Mouse (Mus musculus) heart, embryonic 10.5 days (tissue): Measurements from ENCODE around the gene Pisd. TPM values are rescaled to one million over a fixed set of nuclear protein-coding genes. Genes with fewer than 3 reads are reported as not detected.

Experiments
- DNase-seq: peaks from one replicate; pipeline ENCODE4 v3.0.0-alpha.2; 2017; ENCODE audit warnings: low spot score
- H3K27ac ChIP-seq: fragments of 300-500 bp; sonication (generic); 2 replicates; pipeline ENCODE4 v1.5.1; 2016; ENCODE audit warnings: mild to moderate bottlenecking
- H3K27me3 ChIP-seq: fragments of 300-500 bp; sonication (generic); 2 replicates; pipeline ENCODE4 v1.6.1; 2016; ENCODE audit warnings: mild to moderate bottlenecking; ENCODE audit not compliant: poor library complexity, insufficient read depth, severe bottlenecking
- H3K36me3 ChIP-seq: fragments of 300-500 bp; sonication (generic); 2 replicates; pipeline ENCODE4 v1.6.1; 2016; ENCODE audit warnings: mild to moderate bottlenecking, moderate library complexity
- H3K4me1 ChIP-seq: fragments of 300-500 bp; sonication (generic); 2 replicates; pipeline ENCODE4 v1.6.1; 2016; ENCODE audit warnings: mild to moderate bottlenecking
- H3K4me3 ChIP-seq: fragments of 300-500 bp; sonication (generic); 2 replicates; pipeline ENCODE4 v1.5.1; 2016; ENCODE audit warnings: mild to moderate bottlenecking, moderate library complexity
- H3K9me3 ChIP-seq: fragments of 300-500 bp; sonication (generic); 2 replicates; pipeline ENCODE4 v1.6.1; 2016; ENCODE audit warnings: mild to moderate bottlenecking, moderate library complexity
- WGBS: fragments of 180-500 bp; shearing (Covaris S2); methylation state at CpG from one replicate; pipeline ENCODE4 v1.1.7; 2016; 5-methylcytosine and 5-hydroxymethylcytosine counted together
- polyA plus RNA-seq: library from polyadenylated mRNA; unstranded; fragments of >200 nt; fragmentation: Nextera tagmentation; extraction: Ambion mirVana; gene quantifications from 2 replicates; pipeline ENCODE4 v1.2.1, GENCODE M21; 2016

Gene Pisd
- polyA plus RNA-seq, 1 experiment from 2014 or later = 65.5 TPM

GRCm38 (mm10) chr5:32717726-32718125 is 67.7 kb downstream of the Pisd start:
- Histone ChIP-seq H3K9me3 (no peaks in the 10 kb centered on the region), H3K27me3 (no peaks in the 10 kb centered on the region), H3K27ac (no peak overlapping the region), H3K4me3 (no peak overlapping the region), H3K36me3 (no peaks in the 10 kb centered on the region), H3K4me1 (no peaks in the 10 kb centered on the region; the same call in 1 of the 2 replicates)
- no peak for DNase-seq
- WGBS = 46% methylated on average over 1 of the region's 1 CpGs

GRCm38 (mm10) chr5:32713703-32714467 is 71.6 kb downstream of the Pisd start:
- peak overlapping the region; percentile 91 for H3K27ac ChIP-seq
- H3K9me3 ChIP-seq = no peaks in the 10 kb centered on the region
- peak; percentile 98 for DNase-seq
- peak overlapping the region; percentile 72 for H3K4me3 ChIP-seq
- H3K36me3 ChIP-seq = no peaks in the 10 kb centered on the region
- H3K27me3 ChIP-seq = no peaks in the 10 kb centered on the region
- no peaks in the 10 kb centered on the region; the same call in 1 of the 2 replicates for H3K4me1 ChIP-seq
- WGBS = under 1% methylated on average over 55 of the region's 55 CpGs

- H3K27me3 ChIP-seq = no peaks in the 10 kb centered on the region
- H3K4me3 ChIP-seq = peak overlapping the region; percentile 72
- no peaks in the 10 kb centered on the region; the same call in 1 of the 2 replicates for H3K4me1 ChIP-seq
- peak overlapping the region; percentile 91 for H3K27ac ChIP-seq
- no peaks in the 10 kb centered on the region for H3K36me3 ChIP-seq
- no peaks in the 10 kb centered on the region for H3K9me3 ChIP-seq
- DNase-seq = no peak
- WGBS = 31% methylated on average over 2 of the region's 2 CpGs
These were observed 72.3 kb downstream of the Pisd start for GRCm38 (mm10) chr5:32713042-32713702.

- DNase-seq = no peak
- WGBS = 66% methylated on average over 4 of the region's 4 CpGs
These were observed 73.0 kb downstream of the Pisd start for GRCm38 (mm10) chr5:32712221-32713041.

GRCm38 (mm10) chr5:32711485-32711884 is 74.0 kb downstream of the Pisd start:
- H3K27me3 ChIP-seq = no peaks in the 10 kb centered on the region
- 78% methylated on average over 5 of the region's 5 CpGs for WGBS
- no peak overlapping the region for H3K27ac ChIP-seq
- no peaks in the 10 kb centered on the region; the same call in 1 of the 2 replicates for H3K4me1 ChIP-seq
- DNase-seq = no peak
- no peaks in the 10 kb centered on the region for H3K9me3 ChIP-seq
- H3K36me3 ChIP-seq = no peaks in the 10 kb centered on the region
- no peak overlapping the region for H3K4me3 ChIP-seq

More at GRCm38 (mm10) chr5:32712221-32713041, 73.0 kb downstream of the Pisd start:
- Histone ChIP-seq H3K36me3 (no peaks in the 10 kb centered on the region), H3K4me3 (peak overlapping the region; percentile 72), H3K9me3 (no peaks in the 10 kb centered on the region), H3K27ac (no peak overlapping the region), H3K4me1 (no peaks in the 10 kb centered on the region; the same call in 1 of the 2 replicates), H3K27me3 (no peaks in the 10 kb centered on the region)

- DNase-seq = no peak
- H3K36me3 ChIP-seq = no peaks in the 10 kb centered on the region
- H3K4me3 ChIP-seq = no peak overlapping the region
- WGBS = 56% methylated on average over 2 of the region's 2 CpGs
- H3K4me1 ChIP-seq = no peaks in the 10 kb centered on the region
- H3K27ac ChIP-seq = no peak overlapping the region
- H3K27me3 ChIP-seq = no peaks in the 10 kb centered on the region
- H3K9me3 ChIP-seq = no peaks in the 10 kb centered on the region
These were observed 79.1 kb downstream of the Pisd start for GRCm38 (mm10) chr5:32706226-32706780.

- Histone ChIP-seq H3K9me3 (no peaks in the 10 kb centered on the region), H3K4me3 (no peak overlapping the region), H3K27me3 (no peaks in the 10 kb centered on the region), H3K27ac (no peak overlapping the region), H3K36me3 (no peaks in the 10 kb centered on the region), H3K4me1 (no peaks in the 10 kb centered on the region)
- DNase-seq = no peak
- 66% methylated on average over 5 of the region's 5 CpGs for WGBS
These were observed 88.1 kb downstream of the Pisd start for GRCm38 (mm10) chr5:32697208-32697867.

GRCm38 (mm10) chr5:32693411-32693810 is 92.0 kb downstream of the Pisd start:
- no peaks in the 10 kb centered on the region for H3K27me3 ChIP-seq
- H3K9me3 ChIP-seq = no peaks in the 10 kb centered on the region
- WGBS = 55% methylated on average over 2 of the region's 2 CpGs
- no peaks in the 10 kb centered on the region for H3K4me1 ChIP-seq
- H3K4me3 ChIP-seq = no peak overlapping the region
- peaks cover 2% of the 10 kb centered on the region; the same call in 1 of the 2 replicates for H3K36me3 ChIP-seq
- H3K27ac ChIP-seq = no peak overlapping the region
- no peak for DNase-seq

Other genes starting within 250 kb of the Pisd start
- gene Yes1, start 174.5 kb downstream of the Pisd start, polyA plus RNA-seq = 27.8 and 28.6 TPM in 2 replicates
- not detected in 2 replicates for gene Gm20671, start 41.5 kb upstream of the Pisd start, polyA plus RNA-seq
- 14.0 and 17.5 TPM in 2 replicates for gene Prr14l, start 68.6 kb upstream of the Pisd start, polyA plus RNA-seq
- 24.4 and 25.0 TPM in 2 replicates for gene Depdc5, start 78.1 kb upstream of the Pisd start, polyA plus RNA-seq
- gene Ywhah, start 233.2 kb upstream of the Pisd start, polyA plus RNA-seq = 471 and 500 TPM in 2 replicates